Mouse (Mus musculus) CH12.LX (cell line): ENCODE data around the gene Tcf7l1. TPM values are rescaled to one million over a fixed set of nuclear protein-coding genes. Genes with fewer than 3 reads are reported as not detected.
A peak's percentile ranks its signal among the peaks of the same experiment; 100 is the strongest.

ENCODE experiments used
- DNase-seq: peaks from one replicate; pipeline ENCODE4 v3.0.0-alpha.2; 2013; ENCODE audit errors: extremely low read depth
- H3K27ac ChIP-seq: 2 replicates; pipeline ENCODE4 v1.5.1; 2012; ENCODE audit warnings: low read depth, mild to moderate bottlenecking, control low read depth, moderate library complexity; ENCODE audit not compliant: insufficient read depth
- H3K27me3 ChIP-seq: replicated peaks from 2 replicates; pipeline ENCODE3; 2012; ENCODE audit warnings: inconsistent platforms
- H3K36me3 ChIP-seq, 2 experiments: replicated peaks in 1 of 2; 2 replicates each; pipeline versions ENCODE3 to v1.6.1; 2012; ENCODE audit warnings: inconsistent platforms in 1 of 2, low read length in 1 of 2, mild to moderate bottlenecking in 1 of 2, mixed read lengths in 1 of 2, moderate library complexity in 1 of 2; ENCODE audit not compliant: control insufficient read depth in 1 of 2, insufficient read depth in 1 of 2
- H3K4me1 ChIP-seq, 2 experiments: 2 replicates each; pipeline ENCODE4 v1.6.1; 2012; ENCODE audit warnings: inconsistent platforms in 1 of 2, moderate library complexity in 1 of 2; ENCODE audit not compliant: insufficient read depth in 2 of 2, control insufficient read depth in 1 of 2
- H3K4me2 ChIP-seq: 2 replicates; pipeline ENCODE4 v1.6.1; 2012; ENCODE audit warnings: low read depth, mild to moderate bottlenecking, control low read depth; ENCODE audit not compliant: poor library complexity, insufficient read depth, severe bottlenecking
- H3K4me3 ChIP-seq, 3 experiments: fragments of 150-350 bp in 1 of 3; sonication (generic) in 1 of 3; replicated peaks in 1 of 3; 2 replicates each; pipeline versions ENCODE3 to v1.5.1; 2011 to 2012; ENCODE audit warnings: low read depth in 2 of 3, low read length in 2 of 3, mild to moderate bottlenecking in 2 of 3, moderate library complexity in 2 of 3, control low read depth in 1 of 3, improper control_type of control experiment in 1 of 3, inconsistent platforms in 1 of 3, mixed read lengths in 1 of 3; ENCODE audit not compliant: poor library complexity in 1 of 3
- H3K79me2 ChIP-seq: replicated peaks from 2 replicates; pipeline ENCODE4 v1.6.1; 2012; ENCODE audit warnings: mild to moderate bottlenecking, moderate library complexity; ENCODE audit not compliant: control insufficient read depth, poor library complexity, insufficient read depth, severe bottlenecking; ENCODE audit errors: extremely low read depth
- H3K9ac ChIP-seq: 2 replicates; pipeline ENCODE4 v1.6.1; 2012; ENCODE audit warnings: low read depth, mild to moderate bottlenecking, control low read depth, moderate library complexity; ENCODE audit not compliant: insufficient read depth
- H3K9me3 ChIP-seq: replicated peaks from 2 replicates; pipeline ENCODE3; 2012; ENCODE audit warnings: low read length, inconsistent platforms, mixed read lengths
- CTCF ChIP-seq, 2 experiments: IDR thresholded peaks in 1 of 2; conservative IDR thresholded peaks in 1 of 2; 2 replicates each; pipeline ENCODE4 v1.5.1; 2011 to 2012; ENCODE audit warnings: low read depth in 2 of 2, low read length in 2 of 2, improper control_type of control experiment in 1 of 2, inconsistent platforms in 1 of 2, mild to moderate bottlenecking in 1 of 2, moderate library complexity in 1 of 2
- ELF1 ChIP-seq: IDR thresholded peaks from 2 replicates; pipeline ENCODE4 v1.6.1; 2014; ENCODE audit warnings: low read depth, mild to moderate bottlenecking, inconsistent platforms, low read length, improper control_type of control experiment
- HCFC1 ChIP-seq: IDR thresholded peaks from 2 replicates; pipeline ENCODE4 v1.6.1; 2012; ENCODE audit warnings: low read depth, mild to moderate bottlenecking, inconsistent platforms, low read length, improper control_type of control experiment
- JUND ChIP-seq: conservative IDR thresholded peaks from 2 replicates; pipeline ENCODE4 v1.6.1; 2011; ENCODE audit warnings: low read depth, low read length, improper control_type of control experiment
- MAFK ChIP-seq: IDR thresholded peaks from 2 replicates; pipeline ENCODE4 v1.6.1; 2011; ENCODE audit warnings: low read length, improper control_type of control experiment; ENCODE audit not compliant: insufficient replicate concordance
- MAZ ChIP-seq: IDR thresholded peaks from 2 replicates; pipeline ENCODE4 v1.6.1; 2012; ENCODE audit warnings: low read depth, mild to moderate bottlenecking, inconsistent platforms, low read length, improper control_type of control experiment, moderate library complexity
- NELFE ChIP-seq: IDR thresholded peaks from 2 replicates; pipeline ENCODE4 v1.6.1; 2011; ENCODE audit warnings: low read depth, low read length, improper control_type of control experiment
- POLR2A ChIP-seq: IDR thresholded peaks from 2 replicates; pipeline ENCODE4 v1.6.1; 2011; ENCODE audit warnings: low read depth, mild to moderate bottlenecking, improper control_type of control experiment, low read length
- POLR2AphosphoS2 ChIP-seq: IDR thresholded peaks from 2 replicates; pipeline ENCODE4 v1.6.1; 2011; ENCODE audit warnings: low read depth, low read length, improper control_type of control experiment
- RAD21 ChIP-seq: IDR thresholded peaks from 2 replicates; pipeline ENCODE4 v1.6.1; 2011; ENCODE audit warnings: low read depth, mild to moderate bottlenecking, low read length, improper control_type of control experiment, moderate library complexity
- RCOR1 ChIP-seq: conservative IDR thresholded peaks from 2 replicates; pipeline ENCODE4 v1.6.1; 2012; ENCODE audit warnings: low read depth, mild to moderate bottlenecking, inconsistent platforms, low read length, improper control_type of control experiment
- SMC3 ChIP-seq: IDR thresholded peaks from 2 replicates; pipeline ENCODE4 v1.6.1; 2011; ENCODE audit warnings: low read depth, low read length, improper control_type of control experiment
- TCF12 ChIP-seq: IDR thresholded peaks from 2 replicates; pipeline ENCODE4 v1.6.1; 2014; ENCODE audit warnings: low read depth, mild to moderate bottlenecking, inconsistent platforms, low read length, improper control_type of control experiment
- USF1 ChIP-seq: IDR thresholded peaks from 2 replicates; pipeline ENCODE4 v1.6.1; 2014; ENCODE audit warnings: low read depth, mild to moderate bottlenecking, inconsistent platforms, low read length, improper control_type of control experiment
- USF2 ChIP-seq: conservative IDR thresholded peaks from 2 replicates; pipeline ENCODE4 v1.6.1; 2011; ENCODE audit warnings: low read depth, low read length, improper control_type of control experiment
- ZMIZ1 ChIP-seq: IDR thresholded peaks from 2 replicates; pipeline ENCODE4 v1.6.1; 2012; ENCODE audit warnings: low read depth, mild to moderate bottlenecking, inconsistent platforms, low read length, improper control_type of control experiment
- dilution Hi-C: fragments of 300-500 bp; cut with MboI; formaldehyde crosslinking; loops from 2 replicates; pipeline ENCODE4 v1.14.3; 2020; ENCODE audit warnings: low sequenced_read_pairs; ENCODE audit not compliant: extremely low pct_unique_long_range_greater_than_20kb, extremely low pct_ligation_motif_present
- in situ Hi-C: fragments of 300-500 bp; cut with MboI; formaldehyde crosslinking; loops from 3 replicates; pipeline ENCODE4 v1.14.3; 2019; ENCODE audit warnings: low sequenced_read_pairs, low pct_ligation_motif_present, low pct_unique_long_range_greater_than_20kb, mixed read lengths
- polyA plus RNA-seq: library from polyadenylated mRNA; unstranded; fragments of >175 nt; gene quantifications from 2 replicates; pipeline ENCODE4 v1.2.1, GENCODE M21; 2012; ENCODE audit warnings: low read depth; ENCODE audit not compliant: insufficient read length
- total RNA-seq, 2 experiments: library from RNA; depleted of rRNA; stranded (reverse); fragments of 300-350 nt in 1 of 2; fragments of >200 nt in 1 of 2; gene quantifications; 2 replicates each; pipeline ENCODE4 v1.2.3; 2012 to 2014

Gene Tcf7l1
- total and polyA plus RNA-seq, 3 experiments, result 0.13 to 9.9 (median 0.47) TPM

GRCm38 (mm10) chr6:72601732-72602131, 187.3 kb downstream of the Tcf7l1 start:
- no peaks in the 10 kb centered on the region for H3K9me3 ChIP-seq
- no peaks in the 10 kb centered on the region for H3K79me2 ChIP-seq
- H3K27me3 ChIP-seq, result no peaks in the 10 kb centered on the region
- DNase-seq, result peak; percentile 78
- dilution Hi-C loops, result no loop called here
- peaks cover 6 to 27% of the 10 kb centered on the region in 2 experiments for H3K4me1 ChIP-seq
- H3K4me2 ChIP-seq, result no peak overlapping the region
- H3K4me3 ChIP-seq, result no peak overlapping the region
- peaks cover 13 to 56% of the 10 kb centered on the region in 2 experiments for H3K36me3 ChIP-seq
- no peak overlapping the region for H3K27ac ChIP-seq
- no peak for TF ChIP-seq HCFC1
- TF ChIP-seq RAD21, result peak; percentile 64
- no peak for TF ChIP-seq TCF12
- TF ChIP-seq MAZ, result no peak
- peak; percentile 50 for TF ChIP-seq SMC3
- TF ChIP-seq NELFE, result no peak
- no peak for TF ChIP-seq POLR2AphosphoS2
- peak; percentile 78 to 93 for TF ChIP-seq CTCF (conservative IDR thresholded peaks at IDR 0.05 in 1 of 2, IDR thresholded peaks at IDR 0.05 in 1 of 2; ENCODE audit: low read depth in 2 of 2, low read length in 2 of 2)
- no peak for TF ChIP-seq RCOR1
- TF ChIP-seq ELF1, result peak; percentile 66
- TF ChIP-seq MAFK, result no peak
- TF ChIP-seq, all 38 proteins: peak for 4
- in situ Hi-C loops, result loop anchor here (5.0 kb wide), 1 partner anchor 36 kb away; no protein-coding TSS in a partner anchor
- H3K9ac ChIP-seq, result no peak overlapping the region

DNA sequence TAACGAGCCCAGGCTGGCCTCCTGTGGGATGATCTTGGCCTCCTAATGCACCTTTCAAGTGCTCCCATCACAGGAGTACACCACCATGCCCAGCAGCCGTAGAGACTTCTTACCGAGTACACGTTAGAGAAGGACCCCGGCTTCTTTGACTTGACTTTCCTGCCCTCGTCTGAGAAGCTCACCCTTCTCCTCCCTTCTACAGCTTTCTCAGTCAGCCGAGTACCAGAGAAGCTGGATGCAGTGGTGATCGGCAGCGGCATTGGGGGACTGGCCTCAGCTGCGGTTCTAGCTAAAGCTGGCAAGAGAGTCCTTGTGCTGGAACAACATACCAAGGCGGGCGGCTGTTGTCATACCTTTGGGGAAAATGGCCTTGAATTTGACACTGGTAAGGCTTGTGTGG, 188.3 kb downstream of the Tcf7l1 start:
- in situ Hi-C loops (loop anchor here (5.0 kb wide), 1 partner anchor 37 kb away; no protein-coding TSS in a partner anchor), dilution Hi-C loops (no loop called here)
- no peak overlapping the region for H3K9ac ChIP-seq
- no peak for TF ChIP-seq POLR2AphosphoS2
- TF ChIP-seq JUND, result no peak
- TF ChIP-seq ZMIZ1, result no peak
- TF ChIP-seq POLR2A, result no peak
- no peak for TF ChIP-seq USF2
- no peak for TF ChIP-seq RCOR1
- TF ChIP-seq USF1, result no peak
- peaks cover 3 to 47% of the 10 kb centered on the region in 2 experiments for H3K36me3 ChIP-seq
- H3K4me2 ChIP-seq, result no peak overlapping the region
- H3K79me2 ChIP-seq, result no peaks in the 10 kb centered on the region
- no peaks in the 10 kb centered on the region for H3K27me3 ChIP-seq
- no peaks in the 10 kb centered on the region for H3K9me3 ChIP-seq
- no peak for DNase-seq
- H3K27ac ChIP-seq, result no peak overlapping the region
- no peak overlapping the region for H3K4me3 ChIP-seq
- peaks cover 6 to 36% of the 10 kb centered on the region in 2 experiments for H3K4me1 ChIP-seq
